Mouse (Mus musculus): Measurements from ENCODE around the gene Pacrg. TPM values are rescaled to one million over a fixed set of nuclear protein-coding genes. Genes with fewer than 3 reads are reported as not detected.

The Pacrg gene
- polyA plus RNA-seq, 1 experiment from 2014 or later: 7.4 TPM

DNA sequence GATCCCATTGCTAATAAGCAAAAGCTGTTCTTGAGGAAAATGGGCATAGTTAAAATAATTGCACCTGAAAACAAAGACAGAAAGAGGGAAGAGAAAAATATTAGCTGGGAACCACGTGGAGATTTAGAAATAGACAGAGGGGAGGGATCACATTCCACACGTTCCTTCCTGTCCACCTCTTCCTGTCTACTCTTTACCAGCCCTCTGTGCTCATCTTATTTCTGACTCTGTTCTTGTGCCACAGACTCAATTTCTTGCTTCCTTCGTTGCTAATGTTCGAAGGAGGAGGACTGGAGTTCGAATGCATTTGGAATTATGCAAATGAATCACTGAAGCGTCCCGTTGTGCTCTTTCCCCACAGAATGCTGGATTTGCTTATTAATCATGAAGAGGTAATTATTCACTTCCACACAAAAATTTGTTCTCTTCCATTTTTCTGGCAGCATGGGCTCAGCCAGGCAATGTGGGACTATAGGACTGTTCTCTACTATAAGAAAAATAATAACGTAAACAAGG lies 204.1 kb downstream of the Pacrg start:
- Histone ChIP-seq H3K27ac (no peak overlapping the region), H3K27me3 (no peaks in the 10 kb centered on the region), H3K4me2 (no peak overlapping the region), H3K4me3 (replicated peaks) (no peak overlapping the region), H3K4me1 (peaks cover 4% of the 10 kb centered on the region), H3K36me3 (replicated peaks) (no peaks in the 10 kb centered on the region), H3K9ac (no peak overlapping the region), H3K9me3 (no peaks in the 10 kb centered on the region)
- WGBS: 65% methylated on average over 8 of the region's 8 CpGs
- ATAC-seq (ENCODE audit: low FRiP score): no peak

DNA sequence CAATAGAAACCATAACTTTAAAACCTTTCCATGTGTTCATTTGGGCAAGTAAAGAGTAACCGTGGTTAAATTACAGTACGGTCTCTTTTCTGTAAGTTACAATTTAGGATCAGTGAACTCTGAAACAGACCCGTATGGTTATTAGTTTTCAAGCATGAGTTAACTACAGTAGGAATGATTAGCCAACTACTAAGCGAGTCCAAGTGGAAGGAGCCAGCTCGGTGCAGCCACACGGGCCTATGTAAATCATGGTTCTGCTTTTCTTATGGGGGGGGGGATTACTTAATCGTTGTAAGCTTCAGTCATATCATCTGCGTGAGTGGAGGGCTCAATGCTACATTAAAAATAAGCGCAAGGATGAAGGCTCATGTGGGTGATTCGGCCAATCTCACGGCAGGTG lies 204.6 kb downstream of the Pacrg start:
- Histone ChIP-seq H3K27ac (no peak overlapping the region), H3K4me2 (no peak overlapping the region), H3K4me1 (peaks cover 10% of the 10 kb centered on the region), H3K9me3 (no peaks in the 10 kb centered on the region), H3K4me3 (replicated peaks) (no peak overlapping the region), H3K9ac (no peak overlapping the region), H3K27me3 (no peaks in the 10 kb centered on the region), H3K36me3 (replicated peaks) (no peaks in the 10 kb centered on the region)
- WGBS: 93% methylated on average over 11 of the region's 11 CpGs
- ATAC-seq (ENCODE audit: low FRiP score): no peak

DNA sequence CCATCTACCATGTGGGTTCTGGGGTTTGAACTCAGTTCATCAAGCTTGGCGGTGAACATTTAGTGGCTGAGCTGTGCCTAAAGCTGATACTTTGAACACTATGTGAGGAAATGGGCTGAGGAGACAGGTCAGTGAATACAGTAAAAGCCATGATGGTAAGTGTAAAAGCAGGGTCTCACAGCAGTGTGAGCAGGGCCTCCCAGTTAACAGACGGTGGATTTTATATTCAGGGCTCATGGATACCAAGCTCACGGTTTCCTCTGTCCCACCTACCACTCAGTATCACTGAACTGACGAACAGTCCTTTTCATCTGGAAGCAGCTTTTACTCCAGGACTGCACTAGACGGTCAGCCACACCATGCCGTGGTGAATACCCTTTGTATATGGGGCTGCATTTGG lies 205.1 kb downstream of the Pacrg start:
- no peak overlapping the region for H3K4me2 ChIP-seq
- no peaks in the 10 kb centered on the region for H3K36me3 ChIP-seq (replicated peaks)
- no peaks in the 10 kb centered on the region for H3K9me3 ChIP-seq
- 93% methylated on average over 6 of the region's 6 CpGs for WGBS
- no peak overlapping the region for H3K9ac ChIP-seq
- no peak overlapping the region for H3K4me3 ChIP-seq (replicated peaks)
- no peak overlapping the region for H3K27ac ChIP-seq
- ATAC-seq (ENCODE audit: low FRiP score): no peak
- H3K27me3 ChIP-seq: no peaks in the 10 kb centered on the region
- H3K4me1 ChIP-seq: peaks cover 14% of the 10 kb centered on the region

DNA sequence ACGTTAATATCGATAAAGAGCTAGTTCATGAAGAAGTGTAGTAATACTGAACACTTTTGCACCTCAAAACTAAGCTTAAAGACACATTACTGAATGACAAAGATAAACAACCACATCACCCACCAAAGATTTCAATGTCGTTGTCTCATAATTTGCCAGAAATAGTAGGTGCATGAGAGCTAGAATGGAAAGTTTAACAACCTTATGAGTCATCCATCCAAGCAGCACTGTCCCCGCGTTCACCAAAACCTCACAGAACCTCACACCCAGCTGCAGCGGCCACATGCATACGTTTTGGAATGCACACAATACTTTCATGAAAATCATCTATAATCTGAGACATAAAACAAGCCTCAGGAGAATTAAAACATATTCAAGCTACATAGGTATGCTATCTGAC lies 206.3 kb downstream of the Pacrg start:
- no peaks in the 10 kb centered on the region for H3K9me3 ChIP-seq
- no peak overlapping the region for H3K4me3 ChIP-seq (replicated peaks)
- no peak overlapping the region for H3K4me2 ChIP-seq
- WGBS: 94% methylated on average over 7 of the region's 7 CpGs
- no peak overlapping the region for H3K9ac ChIP-seq
- no peak for ATAC-seq (ENCODE audit: low FRiP score)
- H3K36me3 ChIP-seq (replicated peaks): no peaks in the 10 kb centered on the region
- no peaks in the 10 kb centered on the region for H3K27me3 ChIP-seq
- no peak overlapping the region for H3K27ac ChIP-seq
- peaks cover 20% of the 10 kb centered on the region for H3K4me1 ChIP-seq

DNA sequence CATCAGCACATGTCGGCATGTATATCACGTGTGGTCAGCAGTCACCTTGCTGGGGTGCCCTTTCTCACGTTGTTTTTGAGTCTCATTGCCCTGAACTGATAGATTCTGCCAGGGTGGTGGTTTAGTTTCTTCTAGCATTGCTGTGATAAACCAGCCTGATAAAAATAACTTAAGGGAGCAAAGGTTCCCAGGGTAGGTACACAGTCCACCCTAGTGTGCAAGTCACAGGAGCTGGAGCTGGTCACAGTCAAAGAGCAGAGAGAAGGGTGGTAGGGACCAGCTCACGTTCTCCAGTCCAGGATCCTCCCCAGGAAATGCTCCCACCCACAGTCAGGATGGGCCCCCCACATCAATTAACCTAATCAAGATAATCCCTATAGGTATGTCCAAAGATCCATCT lies 211.9 kb downstream of the Pacrg start:
- Histone ChIP-seq H3K9me3 (no peaks in the 10 kb centered on the region), H3K27ac (no peak overlapping the region), H3K36me3 (replicated peaks) (no peaks in the 10 kb centered on the region), H3K4me3 (replicated peaks) (no peak overlapping the region), H3K9ac (no peak overlapping the region), H3K4me2 (no peak overlapping the region), H3K27me3 (0 out of 2 replicates have a peak, but pooled peaks cover 3% of the 10 kb centered on the region), H3K4me1 (peaks cover 29% of the 10 kb centered on the region)
- no peak for ATAC-seq (ENCODE audit: low FRiP score)
- WGBS: 89% methylated on average over 4 of the region's 4 CpGs

DNA sequence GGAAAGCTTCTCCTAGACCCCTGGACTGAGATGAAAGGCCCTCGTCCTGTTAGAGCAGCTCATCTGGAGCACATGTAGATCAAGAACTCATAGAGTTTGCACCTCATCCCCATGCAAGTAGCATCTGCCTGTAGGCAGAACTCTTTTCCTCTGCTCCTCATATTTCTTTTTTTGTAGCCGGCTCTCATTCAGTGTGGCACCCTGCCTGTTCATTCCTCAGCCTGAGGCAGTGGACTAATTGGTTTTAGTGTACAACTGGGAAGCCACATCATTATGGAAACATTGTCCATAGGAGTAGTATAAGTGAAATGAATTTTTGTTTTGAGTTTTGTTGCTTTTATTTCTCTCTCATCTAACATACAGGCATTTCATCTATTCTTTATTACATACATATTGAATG lies 212.6 kb downstream of the Pacrg start:
- Histone ChIP-seq H3K27ac (no peak overlapping the region), H3K9ac (no peak overlapping the region), H3K4me1 (peaks cover 29% of the 10 kb centered on the region), H3K9me3 (no peaks in the 10 kb centered on the region), H3K36me3 (replicated peaks) (no peaks in the 10 kb centered on the region), H3K27me3 (0 out of 2 replicates have a peak, but pooled peaks cover 3% of the 10 kb centered on the region), H3K4me2 (no peak overlapping the region), H3K4me3 (replicated peaks) (no peak overlapping the region)
- no peak for ATAC-seq (ENCODE audit: low FRiP score)
- 60% methylated on average over 2 of the region's 2 CpGs for WGBS

DNA sequence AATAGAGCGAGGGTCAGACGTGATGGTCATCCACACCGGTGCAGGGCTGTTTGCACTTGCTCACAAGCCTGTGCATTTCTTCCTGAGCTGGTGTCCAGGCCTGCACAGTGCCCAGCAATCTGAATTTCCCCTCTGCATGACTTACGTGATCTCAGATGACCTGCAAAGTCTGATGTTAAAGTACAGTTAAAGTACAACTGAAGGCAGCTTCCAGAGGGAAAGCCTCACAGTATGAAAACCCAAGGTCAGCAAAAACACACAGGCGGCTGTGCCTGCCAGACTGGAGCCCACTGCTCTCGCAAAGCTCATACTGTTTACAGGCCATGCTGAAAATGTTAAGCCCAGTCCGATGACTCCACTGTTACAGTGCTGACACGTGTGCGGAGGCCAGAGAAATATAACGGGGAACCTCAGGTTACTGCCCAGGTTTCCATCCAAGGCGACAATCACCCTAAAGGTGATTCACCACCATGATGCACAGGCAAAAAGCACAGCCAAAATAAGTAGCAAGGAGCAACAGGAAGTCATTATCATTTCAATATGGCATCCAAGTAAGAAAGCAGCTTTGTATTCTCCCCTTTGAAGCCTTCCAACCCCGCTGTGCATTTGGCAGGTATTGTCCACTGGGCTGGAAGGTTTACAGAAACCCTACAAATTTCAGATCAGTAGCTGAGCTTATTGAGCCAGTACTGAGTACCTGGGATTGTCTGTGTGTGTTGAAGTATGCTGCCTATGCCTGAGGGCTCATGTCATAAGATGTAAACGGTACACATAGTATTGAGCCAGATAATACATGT lies 213.6 kb downstream of the Pacrg start:
- H3K4me2 ChIP-seq: no peak overlapping the region
- ATAC-seq (ENCODE audit: low FRiP score): no peak
- H3K27ac ChIP-seq: no peak overlapping the region
- no peak overlapping the region for H3K9ac ChIP-seq
- no peaks in the 10 kb centered on the region for H3K9me3 ChIP-seq
- 65% methylated on average over 13 of the region's 13 CpGs for WGBS
- H3K36me3 ChIP-seq (replicated peaks): no peaks in the 10 kb centered on the region
- H3K4me3 ChIP-seq (replicated peaks): no peak overlapping the region
- peaks cover 29% of the 10 kb centered on the region for H3K4me1 ChIP-seq
- 0 out of 2 replicates have a peak, but pooled peaks cover 3% of the 10 kb centered on the region for H3K27me3 ChIP-seq

DNA sequence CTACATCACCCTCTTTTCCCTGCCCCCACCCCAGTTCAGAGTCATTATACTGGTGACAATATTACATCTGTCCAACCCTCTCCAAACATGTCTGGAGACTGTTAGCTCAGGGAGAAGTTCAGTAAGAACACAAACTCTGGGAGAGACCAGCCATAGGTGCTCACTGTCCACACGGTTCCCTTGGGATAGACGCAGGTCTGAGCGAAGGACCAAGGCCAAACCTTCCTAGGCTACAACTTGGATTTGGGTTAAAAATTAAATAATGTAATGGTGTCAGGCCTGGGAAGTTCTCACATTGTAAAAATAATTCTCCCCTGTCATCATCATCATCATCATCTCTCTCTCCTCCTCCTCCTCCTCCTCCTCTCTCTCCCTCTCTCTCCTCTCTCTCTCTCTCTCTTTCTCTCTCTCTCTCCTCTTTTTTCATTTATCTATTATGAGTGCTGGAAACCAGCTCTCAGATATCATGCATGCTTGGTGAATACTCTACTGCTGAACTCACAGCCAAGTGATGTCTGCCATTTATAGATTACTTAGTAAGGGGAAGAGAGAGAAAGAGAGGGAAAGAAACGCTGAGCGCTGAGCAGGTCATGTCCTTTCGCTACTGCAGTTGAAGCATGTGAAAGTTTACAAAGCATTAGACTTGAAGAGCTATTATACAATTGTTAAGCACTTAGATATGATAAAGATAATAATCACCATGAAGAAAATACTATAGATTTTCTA lies 215.2 kb downstream of the Pacrg start:
- Histone ChIP-seq H3K4me2 (no peak overlapping the region), H3K36me3 (replicated peaks) (no peaks in the 10 kb centered on the region), H3K27ac (no peak overlapping the region), H3K9ac (no peak overlapping the region), H3K9me3 (no peaks in the 10 kb centered on the region), H3K4me1 (peaks cover 16% of the 10 kb centered on the region), H3K27me3 (0 out of 2 replicates have a peak, but pooled peaks cover 3% of the 10 kb centered on the region), H3K4me3 (replicated peaks) (no peak overlapping the region)
- 89% methylated on average over 6 of the region's 6 CpGs for WGBS
- ATAC-seq (ENCODE audit: low FRiP score): no peak

DNA sequence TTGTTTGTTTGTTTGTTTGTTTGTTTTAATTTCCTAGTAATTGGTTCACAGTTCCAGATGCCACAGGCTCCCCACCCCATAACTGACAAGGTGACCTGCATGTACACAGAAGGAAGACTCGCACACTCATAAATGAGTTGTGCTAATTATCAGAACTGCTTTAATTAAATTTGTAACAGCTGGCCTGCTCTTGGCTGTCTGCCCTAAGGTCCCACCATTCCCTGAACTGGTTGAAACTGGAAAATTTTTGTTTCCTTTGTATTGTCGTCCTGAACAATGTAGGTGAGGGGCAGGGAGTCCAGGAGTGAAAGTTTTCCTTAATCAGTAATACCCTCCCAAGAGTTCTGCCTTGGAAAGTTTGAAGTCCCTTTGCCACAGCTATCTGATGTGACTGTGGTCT lies 219.5 kb downstream of the Pacrg start:
- Histone ChIP-seq H3K4me3 (replicated peaks) (no peak overlapping the region), H3K4me2 (no peak overlapping the region), H3K4me1 (no peaks in the 10 kb centered on the region), H3K27me3 (0 out of 2 replicates have a peak, but pooled peaks cover 3% of the 10 kb centered on the region), H3K36me3 (replicated peaks) (no peaks in the 10 kb centered on the region), H3K9me3 (no peaks in the 10 kb centered on the region), H3K27ac (no peak overlapping the region), H3K9ac (no peak overlapping the region)
- whole genome bisulfite sequencing: 49% methylated on average over 2 of the region's 2 CpGs
- no peak for ATAC-seq (ENCODE audit: low FRiP score)

DNA sequence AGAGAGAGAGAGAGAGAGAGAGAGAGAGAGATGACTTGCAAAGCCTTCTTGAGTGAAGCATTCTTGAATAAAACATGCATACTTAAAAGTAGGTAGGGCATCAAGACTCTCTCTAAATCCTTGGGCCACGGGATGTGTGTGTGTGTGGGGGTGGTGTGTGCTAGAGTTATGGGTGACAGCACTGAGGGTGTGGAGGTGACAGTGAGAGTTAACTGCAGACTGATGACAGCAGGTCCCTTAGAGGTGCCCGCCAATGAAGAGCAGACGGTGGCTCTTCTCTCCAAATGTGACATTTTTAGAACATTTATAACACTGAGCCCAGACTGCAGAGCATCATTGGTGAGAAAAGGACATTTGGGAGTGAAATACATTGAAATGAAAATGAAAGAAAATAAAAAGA lies 220.2 kb downstream of the Pacrg start:
- Histone ChIP-seq H3K36me3 (replicated peaks) (no peaks in the 10 kb centered on the region), H3K9ac (no peak overlapping the region), H3K4me3 (replicated peaks) (no peak overlapping the region), H3K27me3 (0 out of 2 replicates have a peak, but pooled peaks cover 1% of the 10 kb centered on the region), H3K4me2 (no peak overlapping the region), H3K27ac (no peak overlapping the region), H3K4me1 (no peaks in the 10 kb centered on the region), H3K9me3 (no peaks in the 10 kb centered on the region)
- ATAC-seq (ENCODE audit: low FRiP score): no peak
- WGBS: 85% methylated on average over 3 of the region's 3 CpGs

DNA sequence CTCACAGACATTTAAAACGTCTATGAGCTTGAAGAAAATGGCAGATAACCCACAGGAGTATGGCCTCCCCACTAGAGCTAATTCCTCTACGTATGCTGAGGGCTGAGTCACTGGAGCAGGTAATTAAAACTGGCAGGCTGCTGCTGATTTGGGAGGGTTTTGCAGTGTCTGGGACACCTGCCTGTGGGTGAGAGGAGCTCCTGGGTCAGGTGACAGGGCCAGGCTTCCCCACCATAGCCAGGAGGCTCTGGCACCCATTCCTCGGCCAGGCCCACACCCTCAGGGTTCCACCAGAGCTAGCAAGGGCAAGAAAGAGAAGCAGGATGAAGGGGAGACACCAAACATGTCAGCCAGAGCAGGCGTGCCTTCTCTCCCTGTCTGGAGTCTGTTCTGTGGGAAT lies 222.5 kb downstream of the Pacrg start:
- Histone ChIP-seq H3K9ac (no peak overlapping the region), H3K4me3 (replicated peaks) (no peak overlapping the region), H3K4me1 (no peaks in the 10 kb centered on the region), H3K4me2 (no peak overlapping the region), H3K9me3 (no peaks in the 10 kb centered on the region), H3K27ac (no peak overlapping the region), H3K27me3 (peaks cover 2% of the 10 kb centered on the region; the same call in 1 of the 2 replicates), H3K36me3 (replicated peaks) (no peaks in the 10 kb centered on the region)
- WGBS: 51% methylated on average over 4 of the region's 4 CpGs
- no peak for ATAC-seq (ENCODE audit: low FRiP score)

DNA sequence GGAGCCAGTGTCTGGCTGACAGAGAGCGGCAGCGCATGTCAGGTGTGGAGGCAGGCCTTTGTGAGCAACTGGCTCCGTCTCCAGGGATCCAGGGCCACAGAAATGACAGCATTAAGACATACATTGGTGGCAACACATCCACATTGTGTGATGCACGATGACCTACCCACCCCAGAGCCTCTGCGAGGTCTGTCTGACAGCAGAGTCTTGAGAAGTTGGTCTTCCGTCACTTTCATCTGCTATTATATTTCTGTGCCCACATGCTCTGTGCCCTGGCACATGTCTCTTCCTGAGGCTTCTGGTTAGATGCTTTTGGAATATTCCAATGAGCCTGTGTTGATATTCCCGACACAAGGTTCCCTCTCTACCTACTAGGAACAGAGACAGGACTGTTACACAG lies 224.5 kb downstream of the Pacrg start:
- Histone ChIP-seq H3K27me3 (peaks cover 2% of the 10 kb centered on the region; the same call in 1 of the 2 replicates), H3K4me3 (replicated peaks) (no peak overlapping the region), H3K9me3 (no peaks in the 10 kb centered on the region), H3K9ac (no peak overlapping the region), H3K36me3 (replicated peaks) (no peaks in the 10 kb centered on the region), H3K27ac (no peak overlapping the region), H3K4me1 (no peaks in the 10 kb centered on the region), H3K4me2 (no peak overlapping the region)
- ATAC-seq (ENCODE audit: low FRiP score): no peak
- WGBS: 91% methylated on average over 7 of the region's 7 CpGs
